ENCODE assay signal across 19 mouse cellular contexts in the genomic region with DNA sequence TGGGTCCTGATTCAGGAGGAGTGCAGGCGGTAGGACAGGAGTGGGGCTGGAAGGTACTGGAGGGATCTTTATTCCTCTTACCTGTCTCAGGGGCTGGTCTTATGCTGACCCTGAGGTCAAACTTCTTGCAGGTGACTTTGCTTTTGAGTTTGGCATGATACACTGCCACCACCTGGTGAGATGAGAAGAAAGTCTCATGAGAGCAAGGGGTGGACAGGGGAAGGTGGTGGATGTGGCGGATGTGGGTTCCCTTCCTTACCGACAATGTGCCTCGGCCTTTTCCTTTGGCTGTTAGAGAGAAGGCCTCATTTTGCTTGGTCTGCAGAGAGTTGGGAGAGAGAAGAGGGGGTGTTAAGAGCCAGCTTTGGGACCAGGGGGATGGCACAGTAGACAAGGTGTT. TPM values are rescaled to one million over a fixed set of nuclear protein-coding genes. Genes with fewer than 3 reads are reported as not detected.
DNase-seq lines count a peak whose midpoint lies in the region; ATAC-seq and TF ChIP-seq lines count a peak whose summit lies in the region.
"Had no signal": no experiment of that assay in that cellular context is flagged by ENCODE, and none has a peak within 500 bp of the region (broad histone marks: within the 10 kb centered on the region; RNA-seq: fewer than 3 reads in every experiment).

No protein-coding gene starts in this region.

- H3K9ac ChIP-seq in liver, postnatal 0 days (replicated peaks): no peak overlapping the region
- H3K9ac ChIP-seq in liver, embryonic 11.5 days (ENCODE audit: low read depth, low read length): no peak overlapping the region
- H3K9ac ChIP-seq: embryonic facial prominence, embryonic 15.5 days; forebrain, postnatal 0 days; limb, embryonic 15.5 days had no signal

- H3K9me3 ChIP-seq in liver, postnatal 0 days (ENCODE audit: low read length): no peaks in the 10 kb centered on the region
- no peaks in the 10 kb centered on the region for H3K9me3 ChIP-seq in liver, embryonic 11.5 days (ENCODE audit: control insufficient read depth, low read length)
- H3K9me3 ChIP-seq: embryonic facial prominence, embryonic 15.5 days; G1E; limb, embryonic 15.5 days had no signal

- H3K4me3 ChIP-seq in liver, postnatal 0 days (ENCODE audit: low read depth, low read length): no peak overlapping the region
- H3K4me3 ChIP-seq in liver, embryonic 11.5 days (ENCODE audit: low read depth, low read length): no peak overlapping the region
- H3K4me3 ChIP-seq: embryonic facial prominence, embryonic 15.5 days; limb, embryonic 15.5 days; megakaryocyte, embryonic 14.5 days; myocyte had no signal

- TF ChIP-seq EP300 in liver, postnatal 0 days (IDR thresholded peaks at IDR 0.05; ENCODE audit: low read depth): no peak

- ATAC-seq in liver, postnatal 0 days: no peak
- no peak for ATAC-seq in liver, embryonic 11.5 days (replicated peaks; ENCODE audit: low FRiP score)
- ATAC-seq in megakaryocyte, adult 5-6 weeks (ENCODE audit: poor library complexity, severe bottlenecking): peak; percentile 74
- ATAC-seq: forebrain, postnatal 0 days had no signal

- peaks cover 6% of the 10 kb centered on the region; the same call in 1 of the 2 replicates for H3K4me1 ChIP-seq in liver, postnatal 0 days (ENCODE audit: insufficient read depth)
- H3K4me1 ChIP-seq in liver, embryonic 11.5 days (replicated peaks; ENCODE audit: control insufficient read depth, insufficient read depth, low read length): peaks cover 5% of the 10 kb centered on the region
- H3K4me1 ChIP-seq: embryonic facial prominence, embryonic 15.5 days; limb, embryonic 15.5 days had no signal

- DNase-seq in liver, postnatal 0 days: no peak
- no peak for DNase-seq in liver, embryonic 11.5 days (ENCODE audit: low spot score)
- peak; percentile 27 for DNase-seq in ES-CJ7 (ENCODE audit: low read depth, low spot score)
- DNase-seq in thymus, postnatal 25 days: peak; percentile 70
- DNase-seq in embryo, embryonic 10 days (ENCODE audit: low spot score): no peak
- DNase-seq in layer of hippocampus, postnatal 25 days (ENCODE audit: extremely low spot score in 1 of 2, low spot score in 1 of 2): no peak
- DNase-seq in retina, embryonic 14.5 days (ENCODE audit: low spot score): no peak
- DNase-seq: cerebellum, postnatal 14 days; forebrain, postnatal 0 days; heart, adult 18-20 months; heart, postnatal 4 days; kidney, postnatal 10 days had no signal

- no peaks in the 10 kb centered on the region for H3K27me3 ChIP-seq in liver, postnatal 0 days (ENCODE audit: insufficient read depth, low read length)
- H3K27me3 ChIP-seq in liver, embryonic 11.5 days (replicated peaks; ENCODE audit: control insufficient read depth, insufficient read depth, low read length): no peaks in the 10 kb centered on the region
- H3K27me3 ChIP-seq: embryonic facial prominence, embryonic 15.5 days; limb, embryonic 15.5 days had no signal

- H3K4me2 ChIP-seq in liver, postnatal 0 days (ENCODE audit: low read depth, low read length): no peak overlapping the region
- no peak overlapping the region for H3K4me2 ChIP-seq in liver, embryonic 11.5 days
- H3K4me2 ChIP-seq: embryonic facial prominence, embryonic 15.5 days; limb, embryonic 15.5 days had no signal

- peak; percentile 43 for TF ChIP-seq CTCF in liver, postnatal 0 days (IDR thresholded peaks at IDR 0.05; ENCODE audit: low read depth)

- H3K27ac ChIP-seq in liver, postnatal 0 days (ENCODE audit: low read depth): no peak overlapping the region
- H3K27ac ChIP-seq in liver, embryonic 11.5 days (ENCODE audit: low read depth, low read length): no peak overlapping the region
- H3K27ac ChIP-seq: embryonic facial prominence, embryonic 15.5 days; limb, embryonic 15.5 days had no signal

- WGBS in liver, postnatal 0 days (ENCODE audit: insufficient replicate concordance): 34% methylated on average over 4 of the region's 4 CpGs
- 57% methylated on average over 4 of the region's 4 CpGs for WGBS in liver, embryonic 11.5 days

- H3K36me3 ChIP-seq in liver, postnatal 0 days (replicated peaks; ENCODE audit: insufficient read depth, low read length): peaks cover 73% of the 10 kb centered on the region
- H3K36me3 ChIP-seq in liver, embryonic 11.5 days (ENCODE audit: control insufficient read depth, insufficient read depth, low read length): no peaks in the 10 kb centered on the region
- H3K36me3 ChIP-seq: embryonic facial prominence, embryonic 15.5 days; G1E; limb, embryonic 15.5 days had no signal

RNA-seq across cellular contexts. Expression of a gene that starts 15.4 kb away (rescaled TPM):
- 1.7 and 1.9 TPM in 2 replicates for polyA plus RNA-seq in liver, postnatal 0 days (2015; fragmentation: Nextera tagmentation; extraction: Ambion mirVana)
- polyA plus RNA-seq in liver, embryonic 11.5 days (2014; fragmentation: Nextera tagmentation; extraction: Ambion mirVana): 0.73 and 1.2 TPM in 2 replicates
- total RNA-seq in megakaryocyte, adult 5-6 weeks (2015): 5.5 and 6.3 TPM in 2 replicates
- total RNA-seq in megakaryocyte, adult 5-6 weeks (2017): 15.6 and 15.7 TPM in 2 replicates
- total RNA-seq in layer of hippocampus, postnatal 25 days (2021): not detected
- total RNA-seq: forebrain, postnatal 0 days; heart, postnatal 4 days; left cerebral cortex, adult 18-20 months had no signal
- polyA plus RNA-seq: forebrain, postnatal 0 days; myocyte had no signal

RNA-seq across cellular contexts. Expression of a gene that starts 18.6 kb away (rescaled TPM):
- 1,136 and 1,364 TPM in 2 replicates for polyA plus RNA-seq in liver, postnatal 0 days (2015; fragmentation: Nextera tagmentation; extraction: Ambion mirVana)
- polyA plus RNA-seq in liver, embryonic 11.5 days (2014; fragmentation: Nextera tagmentation; extraction: Ambion mirVana): 71.7 and 82.8 TPM in 2 replicates
- 699 and 776 TPM in 2 replicates for total RNA-seq in megakaryocyte, adult 5-6 weeks (2015)
- 1,145 and 1,156 TPM in 2 replicates for total RNA-seq in megakaryocyte, adult 5-6 weeks (2017)
- total RNA-seq in layer of hippocampus, postnatal 25 days (2021): 1 to 10 TPM in 1 of 2 experiments, under 1 TPM in 1; 0.98 to 1.3 TPM

RNA-seq across cellular contexts. Expression of a gene that starts 38.9 kb away (rescaled TPM):
- 9.0 and 9.2 TPM in 2 replicates for polyA plus RNA-seq in liver, postnatal 0 days (2015; fragmentation: Nextera tagmentation; extraction: Ambion mirVana)
- polyA plus RNA-seq in liver, embryonic 11.5 days (2014; fragmentation: Nextera tagmentation; extraction: Ambion mirVana): 26.5 and 30.7 TPM in 2 replicates
- total RNA-seq in megakaryocyte, adult 5-6 weeks (2015): 36.6 and 39.1 TPM in 2 replicates
- 36.6 and 37.7 TPM in 2 replicates for total RNA-seq in megakaryocyte, adult 5-6 weeks (2017)
- total RNA-seq in layer of hippocampus, postnatal 25 days (2021): 10 to 100 TPM; 20.4 to 23.3 TPM

RNA-seq across cellular contexts. Expression of a gene that starts 39.9 kb away (rescaled TPM):
- polyA plus RNA-seq in liver, postnatal 0 days (2015; fragmentation: Nextera tagmentation; extraction: Ambion mirVana): 9.3 TPM in 2 replicates
- 25.5 and 25.9 TPM in 2 replicates for polyA plus RNA-seq in liver, embryonic 11.5 days (2014; fragmentation: Nextera tagmentation; extraction: Ambion mirVana)
- 3.6 and 5.4 TPM in 2 replicates for total RNA-seq in megakaryocyte, adult 5-6 weeks (2015)
- total RNA-seq in megakaryocyte, adult 5-6 weeks (2017): 9.0 and 9.4 TPM in 2 replicates
- 1 to 10 TPM; 5.9 to 7.4 TPM for total RNA-seq in layer of hippocampus, postnatal 25 days (2021)

RNA-seq across cellular contexts. Expression of a gene that starts 59.8 kb away (rescaled TPM):
- not detected in 2 replicates for polyA plus RNA-seq in liver, postnatal 0 days (2015; fragmentation: Nextera tagmentation; extraction: Ambion mirVana)
- not detected in 2 replicates for polyA plus RNA-seq in liver, embryonic 11.5 days (2014; fragmentation: Nextera tagmentation; extraction: Ambion mirVana)
- not detected in 2 replicates for total RNA-seq in megakaryocyte, adult 5-6 weeks (2015)
- total RNA-seq in megakaryocyte, adult 5-6 weeks (2017): not detected in 2 replicates
- under 1 TPM in 1 of 2 experiments, not detected in 1; 0.61 TPM for total RNA-seq in layer of hippocampus, postnatal 25 days (2021)
- total RNA-seq: forebrain, postnatal 0 days; G1E; heart, adult 18-20 months; heart, postnatal 4 days; left cerebral cortex, adult 18-20 months had no signal
- polyA plus RNA-seq: embryonic facial prominence, embryonic 15.5 days; G1E; limb, embryonic 15.5 days; myocyte had no signal

Comparison
In these comparisons a context has a peak if more than half of its experiments do, and no peak if none do; other contexts are left out.
1. DNase-seq: peak in ES-CJ7 (single experiment) and thymus, postnatal 25 days (single experiment); none in liver, postnatal 0 days (single experiment), liver, embryonic 11.5 days (single experiment), embryo, embryonic 10 days (single experiment), layer of hippocampus, postnatal 25 days (0 of 2) and retina, embryonic 14.5 days (single experiment).
2. RNA of a gene that starts 15.4 kb away (total RNA-seq): 5.5 to 15.7 TPM in megakaryocyte, adult 5-6 weeks; not detected in layer of hippocampus, postnatal 25 days; every median in the first group is over 4 times any median in the second.
3. RNA of a gene that starts 18.6 kb away (total RNA-seq): 699 to 1,156 TPM in megakaryocyte, adult 5-6 weeks; 0.98 to 1.3 TPM in layer of hippocampus, postnatal 25 days; every median in the first group is over 100 times any median in the second.